Mouse (Mus musculus) spleen, adult 2 months (tissue): ENCODE measurements around the gene Erc2. TPM values are rescaled to one million over a fixed set of nuclear protein-coding genes. Genes with fewer than 3 reads are reported as not detected.

Source experiments
- DNase-seq, 2 experiments: peaks; one replicate each; pipeline versions ENCODE4 v3.0.0 to v3.0.0-alpha.2; 2012 to 2021; ENCODE audit warnings: low spot score in 2 of 2, low read depth in 1 of 2
- H3K27ac ChIP-seq: fragments of 200-500 bp; 2 replicates; pipeline ENCODE4 v1.5.1; 2012; ENCODE audit warnings: low read length, inconsistent platforms; ENCODE audit not compliant: insufficient read depth
- H3K27me3 ChIP-seq: fragments of 200-500 bp; 2 replicates; pipeline ENCODE4 v1.6.1; 2012; ENCODE audit warnings: mild to moderate bottlenecking, moderate library complexity, low read length, inconsistent platforms; ENCODE audit not compliant: control insufficient read depth, insufficient read depth
- H3K36me3 ChIP-seq: fragments of 200-500 bp; 2 replicates; pipeline ENCODE4 v1.6.1; 2012; ENCODE audit warnings: mild to moderate bottlenecking, low read length, inconsistent platforms; ENCODE audit not compliant: control insufficient read depth, insufficient read depth
- H3K4me1 ChIP-seq: fragments of 200-500 bp; 2 replicates; pipeline ENCODE4 v1.6.1; 2011; ENCODE audit warnings: inconsistent platforms; ENCODE audit not compliant: control insufficient read depth, insufficient read depth, insufficient read length
- H3K4me3 ChIP-seq: fragments of 200-500 bp; 2 replicates; pipeline ENCODE4 v1.5.1; 2011; ENCODE audit warnings: mild to moderate bottlenecking, inconsistent platforms; ENCODE audit not compliant: insufficient read depth, insufficient read length; ENCODE audit errors: extremely low read depth
- CTCF ChIP-seq: fragments of 200-500 bp; IDR thresholded peaks from 2 replicates; pipeline ENCODE4 v1.5.1; 2011; ENCODE audit warnings: mild to moderate bottlenecking, inconsistent platforms; ENCODE audit not compliant: insufficient read depth, insufficient read length, insufficient replicate concordance; ENCODE audit errors: extremely low read depth
- POLR2A ChIP-seq: fragments of 200-500 bp; IDR thresholded peaks from 2 replicates; pipeline ENCODE4 v1.6.1; 2011; ENCODE audit warnings: low read depth, low read length, inconsistent platforms
- whole genome bisulfite sequencing: fragments of 180-500 bp; shearing (Covaris S2); methylation state at CpG from one replicate; pipeline ENCODE4 v1.1.7; 2018; 5-methylcytosine and 5-hydroxymethylcytosine counted together
- polyA plus RNA-seq: library from polyadenylated mRNA; depleted of rRNA; stranded (reverse); fragments of >200 nt; gene quantifications from 2 replicates; pipeline ENCODE4 v1.2.3, GENCODE M21; 2012

Gene Erc2
- polyA plus RNA-seq, 1 experiment, result 0.11 TPM

DNA sequence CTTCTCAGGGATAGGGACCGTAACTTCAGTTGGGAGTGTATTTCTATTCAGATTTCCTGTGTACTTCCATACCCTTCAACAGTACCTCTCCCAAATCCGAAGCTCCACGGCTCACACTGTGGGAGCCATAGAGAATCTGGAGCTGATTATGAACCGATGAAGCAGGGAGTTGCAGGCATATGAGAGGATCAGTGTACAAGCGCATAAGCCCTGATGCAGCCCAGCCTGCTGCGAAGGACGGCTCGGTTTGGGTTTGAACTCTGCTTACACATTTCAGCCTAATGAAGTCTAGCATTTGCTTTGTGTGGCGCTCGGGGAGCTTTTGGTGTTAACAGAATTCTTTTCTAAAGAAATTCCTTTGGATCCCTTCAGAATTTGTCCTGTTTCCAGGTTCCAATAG lies 749.4 kb downstream of the Erc2 start:
- no peak for DNase-seq
- Histone ChIP-seq H3K4me3 (no peak overlapping the region), H3K36me3 (no peaks in the 10 kb centered on the region), H3K4me1 (no peaks in the 10 kb centered on the region), H3K27ac (no peak overlapping the region), H3K27me3 (no peaks in the 10 kb centered on the region)
- TF ChIP-seq POLR2A (no peak), CTCF (no peak)
- 95% methylated on average over 10 of the region's 10 CpGs for WGBS

DNA sequence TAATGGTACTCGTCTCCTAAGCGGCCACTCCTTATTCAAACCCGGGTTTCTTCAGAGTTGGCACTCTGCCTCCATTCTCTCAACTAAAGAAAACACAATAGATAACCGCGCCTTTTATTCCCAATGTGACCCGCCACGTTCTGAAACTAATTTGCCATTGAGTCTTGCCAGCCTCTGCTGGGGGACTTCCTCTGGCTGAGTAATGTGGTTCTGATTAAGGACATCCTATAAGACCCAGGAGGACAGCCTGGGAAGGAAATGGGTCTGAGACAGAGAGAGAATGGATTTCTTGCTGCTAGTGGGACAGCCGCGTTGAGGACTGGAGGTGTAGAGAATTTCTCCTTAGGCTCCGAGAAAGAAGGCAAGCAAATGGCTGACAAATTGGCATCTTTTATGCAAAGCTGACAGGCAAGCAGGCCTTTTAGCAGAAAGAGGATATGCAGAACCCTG lies 753.4 kb downstream of the Erc2 start:
- no peak overlapping the region for H3K4me3 ChIP-seq
- H3K36me3 ChIP-seq, result no peaks in the 10 kb centered on the region
- no peak for TF ChIP-seq CTCF
- no peak for TF ChIP-seq POLR2A
- H3K27me3 ChIP-seq, result no peaks in the 10 kb centered on the region
- DNase-seq, result no peak
- H3K27ac ChIP-seq, result no peak overlapping the region
- H3K4me1 ChIP-seq, result no peaks in the 10 kb centered on the region
- 37% methylated on average over 10 of the region's 10 CpGs for WGBS

DNA sequence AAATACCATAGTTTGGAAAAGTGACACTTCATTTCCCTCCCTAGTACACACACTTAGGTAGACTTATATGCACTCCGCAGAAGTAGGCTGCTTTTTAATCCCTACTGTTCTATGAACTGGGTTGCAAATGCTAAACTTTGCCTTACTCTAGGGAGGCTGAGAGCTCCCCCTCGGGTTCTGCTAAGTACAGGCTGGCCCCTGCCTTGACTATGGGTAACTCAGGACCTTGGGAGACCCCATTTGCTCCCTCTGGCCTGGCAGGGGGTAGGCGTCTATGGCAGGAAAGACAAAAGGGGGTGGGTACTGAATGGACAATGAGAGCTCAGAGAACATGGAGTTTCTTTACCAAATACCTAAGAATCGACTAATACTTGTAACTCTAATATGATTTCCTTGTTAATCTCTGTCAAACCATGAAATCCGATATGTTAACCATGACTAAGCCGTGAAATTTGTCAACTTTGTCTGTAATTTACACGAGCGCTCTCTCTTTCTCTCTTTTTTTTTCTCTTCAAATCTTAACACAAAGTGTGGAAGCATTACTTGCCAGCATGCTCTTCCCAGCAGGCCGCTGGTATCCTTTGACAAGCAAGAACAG lies 754.1 kb downstream of the Erc2 start:
- no peaks in the 10 kb centered on the region for H3K27me3 ChIP-seq
- no peak for TF ChIP-seq POLR2A
- TF ChIP-seq CTCF, result no peak
- WGBS, result 76% methylated on average over 9 of the region's 9 CpGs
- H3K27ac ChIP-seq, result no peak overlapping the region
- no peak overlapping the region for H3K4me3 ChIP-seq
- H3K36me3 ChIP-seq, result no peaks in the 10 kb centered on the region
- H3K4me1 ChIP-seq, result no peaks in the 10 kb centered on the region
- no peak for DNase-seq

DNA sequence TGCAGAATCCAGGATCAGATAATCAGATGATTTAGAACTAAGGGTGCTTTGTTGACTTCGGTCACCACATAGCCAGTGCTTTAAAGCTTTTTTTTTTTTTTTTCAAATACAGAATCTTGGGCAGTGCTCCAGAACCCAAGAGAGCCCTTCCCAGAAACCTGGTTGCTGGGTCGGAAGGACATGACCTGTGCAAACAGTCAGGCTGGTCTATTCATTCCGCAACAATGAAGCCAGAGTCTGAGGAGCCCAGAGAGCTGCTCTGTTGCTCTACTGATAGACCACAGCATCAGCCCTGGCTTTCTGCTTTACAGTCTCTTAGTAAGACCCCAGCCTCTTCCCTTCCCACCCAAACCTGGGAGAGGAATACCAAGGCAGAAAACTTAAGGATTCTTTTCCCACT lies 755.3 kb downstream of the Erc2 start:
- no peak overlapping the region for H3K4me3 ChIP-seq
- 77% methylated on average over 3 of the region's 3 CpGs for WGBS
- TF ChIP-seq POLR2A, result no peak
- no peak for TF ChIP-seq CTCF

DNA sequence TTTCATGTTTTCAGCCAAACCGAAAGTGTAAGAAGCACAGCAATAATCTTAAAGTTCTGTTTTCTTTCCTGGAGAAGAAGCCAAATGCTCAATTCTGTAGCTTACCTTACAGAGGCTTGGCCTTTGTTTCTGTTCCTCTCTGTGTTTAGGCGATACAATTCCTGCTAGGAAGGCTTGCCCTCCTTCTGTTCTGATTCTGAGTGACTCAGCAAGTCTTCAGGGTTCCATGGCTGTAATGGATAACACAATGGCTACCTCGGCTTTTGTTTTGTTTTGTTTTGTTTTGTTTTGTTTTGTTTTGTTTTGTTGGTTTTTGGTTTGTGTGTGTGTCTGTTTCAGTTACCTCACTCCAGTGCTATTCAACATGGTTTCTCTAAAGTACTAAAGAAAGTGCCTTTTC lies 757.9 kb downstream of the Erc2 start:
- no peak overlapping the region for H3K27ac ChIP-seq
- DNase-seq, result no peak
- H3K4me1 ChIP-seq, result no peaks in the 10 kb centered on the region
- 60% methylated on average over 3 of the region's 3 CpGs for WGBS
- H3K36me3 ChIP-seq, result no peaks in the 10 kb centered on the region
- TF ChIP-seq CTCF (no peak), POLR2A (no peak)
- H3K27me3 ChIP-seq, result no peaks in the 10 kb centered on the region
- H3K4me3 ChIP-seq, result no peak overlapping the region

More for the DNA sequence above, 755.3 kb downstream of the Erc2 start:
- H3K4me1 ChIP-seq, result no peaks in the 10 kb centered on the region
- no peaks in the 10 kb centered on the region for H3K36me3 ChIP-seq
- H3K27me3 ChIP-seq, result no peaks in the 10 kb centered on the region
- DNase-seq, result no peak
- H3K27ac ChIP-seq, result no peak overlapping the region

DNA sequence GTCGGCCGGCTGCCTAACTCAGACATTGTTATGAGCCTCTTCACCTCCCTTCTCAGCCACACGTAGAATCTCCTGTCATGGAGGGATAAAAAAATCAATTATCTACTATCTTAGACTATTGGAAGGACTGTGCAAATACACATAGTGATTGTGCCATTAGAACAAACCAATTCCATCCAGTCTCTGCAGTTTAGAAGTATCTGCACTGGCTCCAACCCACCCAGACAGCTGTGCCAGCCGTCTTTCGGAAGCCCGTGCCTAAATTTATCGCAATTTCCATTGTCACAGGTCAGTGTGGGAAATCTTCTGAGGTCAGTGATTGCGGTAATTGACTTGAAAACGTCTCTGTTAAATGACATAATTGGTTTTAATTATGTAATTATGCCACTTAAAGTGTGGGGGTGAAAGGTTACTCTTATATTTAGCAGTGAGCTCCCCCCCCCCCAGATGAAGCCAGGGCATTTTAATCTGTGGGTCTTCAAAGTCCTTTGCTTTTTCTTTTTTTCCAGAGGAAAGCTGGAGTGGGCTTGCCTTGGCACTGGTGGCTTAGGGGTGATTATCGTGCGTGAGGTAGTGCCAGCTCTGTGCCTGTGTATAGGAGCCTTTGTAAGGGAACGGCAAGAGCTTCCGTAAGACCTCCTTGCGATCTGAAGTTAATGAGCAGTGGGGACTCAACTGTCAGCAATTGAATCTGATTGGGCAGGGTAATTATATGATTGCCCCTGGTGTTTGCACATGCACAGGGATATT lies 759.7 kb downstream of the Erc2 start:
- 85% methylated on average over 14 of the region's 14 CpGs for WGBS
- DNase-seq, result no peak
- no peak overlapping the region for H3K27ac ChIP-seq
- H3K4me1 ChIP-seq, result no peaks in the 10 kb centered on the region
- no peak overlapping the region for H3K4me3 ChIP-seq
- H3K27me3 ChIP-seq, result no peaks in the 10 kb centered on the region
- H3K36me3 ChIP-seq, result no peaks in the 10 kb centered on the region
- TF ChIP-seq CTCF, result no peak
- no peak for TF ChIP-seq POLR2A

DNA sequence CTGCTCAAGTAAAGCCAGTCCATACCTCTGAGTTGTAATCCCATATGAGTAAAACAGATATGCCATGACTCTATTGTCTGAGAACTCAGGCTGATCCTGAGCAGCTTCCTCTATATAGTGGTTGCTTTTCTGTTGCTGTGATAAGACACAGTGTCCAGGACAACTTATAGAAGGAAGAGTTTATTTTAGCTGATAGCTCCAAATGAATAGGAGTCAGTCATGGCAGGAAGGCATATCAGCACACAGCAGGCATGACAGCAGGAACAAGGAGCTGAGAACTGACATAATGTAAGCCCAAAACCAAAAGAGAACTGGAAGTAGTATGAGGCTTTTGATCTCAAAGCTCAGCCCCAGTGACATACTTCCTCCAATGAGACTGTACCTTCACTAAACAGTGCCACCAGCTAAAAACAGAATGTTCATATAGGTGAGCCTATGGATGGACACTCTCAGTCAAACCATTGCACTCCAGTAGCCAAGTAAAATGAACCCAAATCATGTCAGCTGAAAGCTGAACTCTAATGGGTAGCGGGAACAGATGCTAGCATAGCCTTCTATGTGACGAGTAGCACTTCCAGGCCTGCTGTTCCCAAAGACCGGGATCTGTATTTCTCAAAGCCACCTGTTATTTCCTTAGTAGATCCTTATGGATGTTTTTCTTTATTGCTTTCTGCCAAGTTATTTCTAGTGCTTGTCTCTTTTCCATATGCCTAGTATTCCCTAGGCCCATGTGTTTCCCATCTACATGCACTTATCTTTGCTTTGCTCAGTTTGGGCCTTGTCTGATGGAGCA lies 764.8 kb downstream of the Erc2 start:
- no peak overlapping the region for H3K4me3 ChIP-seq
- 90% methylated on average over 3 of the region's 3 CpGs for WGBS
- no peak for TF ChIP-seq CTCF
- TF ChIP-seq POLR2A, result no peak
- H3K27ac ChIP-seq, result no peak overlapping the region
- H3K4me1 ChIP-seq, result no peaks in the 10 kb centered on the region
- no peaks in the 10 kb centered on the region for H3K36me3 ChIP-seq
- DNase-seq, result no peak
- no peaks in the 10 kb centered on the region for H3K27me3 ChIP-seq
